Mouse (Mus musculus): ENCODE measurements around the gene Lenep. TPM values are rescaled to one million over a fixed set of nuclear protein-coding genes. Genes with fewer than 3 reads are reported as not detected.

Gene Lenep
- total RNA-seq, 2 experiments from 2014 or later: not detected

DNA sequence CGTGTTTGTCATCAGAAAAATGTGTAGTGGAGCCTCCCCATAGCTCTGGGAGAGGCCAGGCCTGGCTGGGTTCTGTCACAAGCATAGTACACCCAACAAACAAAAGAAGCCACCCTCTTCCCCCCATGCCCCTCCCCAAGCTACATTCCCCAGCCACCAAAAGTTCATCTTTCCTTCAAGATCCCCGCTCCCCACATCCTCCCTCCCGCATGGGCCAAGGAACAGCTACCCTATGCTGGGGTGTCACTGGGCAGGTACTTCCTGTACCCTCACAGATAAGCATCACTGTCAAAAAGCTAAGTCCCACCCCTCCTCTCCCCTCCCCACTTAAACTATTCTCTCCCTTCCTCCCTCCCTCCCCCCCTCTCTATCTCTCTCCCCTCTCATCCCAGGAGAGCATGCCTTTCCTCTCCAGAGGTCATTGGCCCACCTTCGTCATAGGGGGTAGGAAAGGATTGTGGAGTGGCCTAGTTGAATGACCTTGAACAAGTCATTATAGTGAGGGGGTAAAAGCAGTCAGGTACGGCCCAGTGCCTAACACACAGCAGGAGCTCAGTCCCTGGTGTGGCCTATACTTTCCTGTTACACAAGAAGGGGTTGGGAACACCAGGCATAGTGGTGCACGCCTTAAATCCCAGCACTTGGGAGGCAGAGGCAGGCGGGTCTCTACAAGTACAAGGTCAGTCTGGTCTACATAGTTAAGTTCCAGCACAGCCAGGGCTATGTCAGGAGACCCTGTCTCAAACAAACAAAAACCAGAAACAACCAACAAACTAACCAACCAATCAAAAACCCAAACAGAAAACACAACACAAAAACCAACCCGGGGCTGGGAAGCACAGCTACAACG, 20.3 kb downstream of the Lenep start:
- no peak for DNase-seq (ENCODE audit: extremely low spot score in 1 of 2, low spot score in 2 of 2)

DNA sequence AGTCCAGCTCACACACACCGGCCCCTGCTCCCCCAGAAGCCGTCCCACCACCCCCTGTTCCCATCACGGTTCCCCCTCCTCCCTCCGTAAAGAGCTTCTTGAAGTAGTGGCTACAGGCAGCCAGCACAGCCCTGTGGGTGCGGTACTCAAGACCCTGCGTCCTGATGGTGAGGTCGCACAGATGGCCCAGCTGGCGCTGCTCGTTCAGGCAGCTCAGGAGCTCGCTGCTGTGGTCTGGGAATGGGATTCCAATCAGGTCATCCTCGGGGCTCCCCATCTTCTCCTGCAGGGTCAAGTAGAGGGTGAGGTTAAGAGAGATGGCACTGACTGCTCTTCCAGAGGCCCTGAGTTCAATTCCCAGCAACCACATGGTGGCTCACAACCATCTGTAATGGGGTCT, 21.4 kb downstream of the Lenep start:
- DNase-seq (ENCODE audit: extremely low spot score in 1 of 2, low spot score in 2 of 2): no peak
- intact Hi-C loops (cut with DNase I): no loop called here

More for the DNA sequence above, 20.3 kb downstream of the Lenep start:
- intact Hi-C loops (cut with DNase I): no loop called here

DNA sequence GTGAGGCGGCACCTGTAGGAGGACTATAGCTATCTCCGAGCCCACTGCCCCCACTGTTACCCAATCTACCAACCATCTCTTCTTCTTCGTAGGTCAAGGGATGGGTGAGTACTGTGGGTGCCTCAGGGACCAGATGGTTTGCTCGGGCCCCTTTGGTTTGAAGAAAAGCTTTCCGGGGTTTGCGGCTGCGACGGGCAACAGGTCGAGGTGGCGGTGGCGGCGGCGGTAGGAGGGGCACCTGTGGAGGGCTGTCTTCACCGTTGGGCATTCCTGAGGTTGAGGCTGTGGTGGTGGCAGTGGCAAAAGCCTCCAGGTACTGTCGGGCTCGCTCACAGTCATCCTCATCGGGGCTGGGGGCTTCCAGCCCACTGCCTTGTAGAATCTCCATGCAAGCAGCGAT, 21.9 kb downstream of the Lenep start:
- intact Hi-C loops (cut with DNase I): no loop called here
- no peak for DNase-seq (ENCODE audit: extremely low spot score in 1 of 2, low spot score in 2 of 2)

DNA sequence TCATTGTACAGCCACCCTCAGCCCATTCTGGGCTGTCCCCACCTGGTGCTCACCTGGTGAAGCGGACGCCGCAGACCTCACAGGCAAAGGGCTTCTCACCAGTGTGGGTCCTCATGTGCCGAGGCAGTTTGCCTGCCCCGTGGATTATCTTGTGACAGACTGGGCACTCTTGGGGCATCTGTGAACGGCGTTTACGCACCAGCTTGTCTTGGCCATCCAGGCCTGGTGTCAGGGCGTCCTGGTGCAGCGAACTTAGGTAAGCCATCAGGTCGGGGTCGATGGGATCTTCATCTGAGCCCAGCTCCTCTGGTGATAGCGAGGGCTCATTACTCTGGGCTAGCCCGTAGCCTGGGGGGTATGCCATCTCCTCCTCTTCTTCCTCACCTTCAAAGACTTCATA, 22.3 kb downstream of the Lenep start:
- intact Hi-C loops (cut with DNase I): no loop called here
- DNase-seq (ENCODE audit: extremely low spot score in 1 of 2, low spot score in 2 of 2): no peak

DNA sequence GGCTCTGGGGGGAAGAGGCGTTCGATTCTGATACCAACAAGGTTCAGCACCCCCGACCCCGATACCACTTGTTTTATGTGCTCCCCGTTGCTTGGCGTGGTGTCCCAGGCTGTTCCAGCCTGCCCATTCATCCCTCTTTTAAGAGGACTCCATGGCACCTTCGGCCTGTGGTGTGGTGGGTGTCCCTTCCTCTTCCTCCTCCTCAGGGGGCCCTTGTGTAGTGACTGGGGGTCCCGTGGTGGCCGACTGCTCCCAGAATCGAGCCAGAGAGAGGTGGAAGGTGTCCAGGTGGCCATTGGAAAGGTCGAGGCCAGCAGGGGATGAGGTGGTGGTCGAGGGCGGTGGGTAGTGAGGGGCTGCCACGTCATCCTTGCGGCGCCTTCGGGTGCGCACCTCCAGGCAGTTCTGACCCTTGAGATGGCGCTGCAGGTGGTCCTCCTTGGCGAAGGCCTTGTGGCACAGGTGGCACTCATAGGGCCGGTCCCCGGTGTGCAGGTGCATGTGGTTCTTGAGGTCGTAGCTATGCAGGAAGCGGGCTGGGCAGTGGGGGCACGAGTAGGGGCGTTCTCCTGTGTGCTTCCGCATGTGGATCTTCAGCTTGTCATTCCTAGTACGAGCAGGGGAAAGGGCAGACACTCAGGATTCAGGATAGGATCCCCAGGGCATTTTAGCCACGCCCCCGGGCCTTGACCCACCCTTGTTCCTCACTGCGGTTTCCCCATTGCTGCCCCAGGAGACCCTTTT, 23.0 kb downstream of the Lenep start:
- intact Hi-C loops (cut with DNase I): no loop called here
- peak in 1 of 2 experiments; percentile 41 for DNase-seq (ENCODE audit: extremely low spot score in 1 of 2, low spot score in 2 of 2)

DNA sequence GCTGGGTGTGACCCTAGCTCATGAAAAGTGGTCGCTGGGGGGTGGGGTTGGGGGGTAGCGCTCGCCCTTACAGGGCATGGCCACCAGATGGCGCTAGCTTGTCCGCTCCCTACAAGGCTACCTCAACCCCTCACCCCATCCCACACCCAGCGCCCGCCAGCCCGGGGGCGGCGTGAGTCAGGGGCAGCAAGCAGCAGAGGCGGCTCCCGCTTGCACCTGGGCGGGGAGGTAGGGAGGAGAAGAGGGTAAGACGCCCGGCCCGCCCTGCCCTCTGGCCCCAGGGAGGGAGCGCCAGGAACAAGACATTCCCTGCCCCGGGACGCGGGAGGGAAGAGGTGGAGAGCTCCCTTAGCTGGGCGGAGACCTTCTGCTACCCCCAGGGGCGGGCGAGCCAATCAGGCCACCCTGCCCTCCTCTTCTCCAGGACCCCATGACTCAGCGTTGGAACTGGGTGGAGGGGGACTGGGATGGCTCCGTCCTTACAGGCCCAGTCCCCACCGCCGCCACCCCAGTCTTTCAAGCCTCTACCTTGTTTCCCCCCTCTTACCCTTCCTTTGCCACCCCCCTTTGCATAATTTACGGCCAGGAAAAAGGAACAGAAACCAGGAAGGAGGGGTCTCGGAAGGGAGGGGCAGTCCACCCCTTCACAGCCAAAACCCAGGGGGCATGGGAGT, 24.1 kb downstream of the Lenep start:
- peak in 1 of 2 experiments; percentile 88 for DNase-seq (ENCODE audit: extremely low spot score in 1 of 2, low spot score in 2 of 2)
- intact Hi-C loops (cut with DNase I): no loop called here

DNA sequence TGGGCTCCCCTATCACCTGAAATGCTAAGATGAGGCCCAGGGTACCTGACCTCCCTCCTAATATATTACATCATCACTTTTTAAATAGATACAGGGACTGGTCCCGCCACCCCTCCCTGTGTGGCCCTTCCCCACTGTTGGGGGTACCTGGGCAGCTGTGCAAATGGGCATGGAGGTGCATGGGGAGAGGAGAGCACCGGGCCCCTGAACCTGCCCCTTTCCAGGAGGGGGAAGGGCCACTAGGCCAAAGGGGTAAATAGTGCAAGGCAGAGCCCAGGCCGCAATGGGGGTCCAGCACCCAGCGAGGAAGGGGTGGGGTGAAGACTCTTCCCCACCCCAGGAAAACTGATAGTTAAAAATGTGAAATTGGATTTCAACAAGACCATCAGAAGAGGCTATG, 24.8 kb downstream of the Lenep start:
- DNase-seq (ENCODE audit: extremely low spot score in 1 of 2, low spot score in 2 of 2): no peak
- intact Hi-C loops (cut with DNase I): no loop called here

DNA sequence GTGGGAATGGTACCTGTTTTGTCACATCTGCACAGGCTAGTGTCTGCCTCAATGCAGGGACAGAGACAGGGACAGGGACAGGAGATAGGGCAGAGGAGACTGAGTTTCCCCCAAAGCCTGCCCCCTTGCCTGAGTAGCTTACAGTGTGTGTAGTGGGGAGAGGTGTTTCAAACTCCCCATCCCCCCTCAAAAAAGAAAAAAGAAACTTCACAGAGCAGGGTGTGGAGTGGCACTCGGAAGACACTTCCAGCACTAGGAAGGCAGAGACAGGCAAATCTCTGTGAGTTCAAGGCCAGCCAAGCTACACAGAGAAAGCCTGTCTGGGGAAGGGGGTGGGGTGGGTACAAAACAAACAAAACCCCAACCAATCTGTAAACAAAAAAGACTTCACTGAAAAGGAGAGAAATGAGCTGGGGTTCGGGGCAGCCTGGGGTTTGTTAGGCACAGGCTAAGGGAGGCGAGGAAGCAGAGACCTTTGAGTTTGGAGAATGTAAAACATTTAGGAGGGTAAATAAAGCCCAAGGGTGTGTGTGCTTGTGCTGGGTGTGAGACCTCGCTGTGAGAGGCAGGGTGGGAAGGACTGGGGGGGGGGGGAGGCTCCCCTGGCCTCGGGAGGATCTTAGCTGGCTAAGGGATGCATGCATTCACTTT, 28.9 kb downstream of the Lenep start:
- DNase-seq (ENCODE audit: extremely low spot score in 1 of 2, low spot score in 2 of 2): no peak
- intact Hi-C loops (cut with DNase I): no loop called here

DNA sequence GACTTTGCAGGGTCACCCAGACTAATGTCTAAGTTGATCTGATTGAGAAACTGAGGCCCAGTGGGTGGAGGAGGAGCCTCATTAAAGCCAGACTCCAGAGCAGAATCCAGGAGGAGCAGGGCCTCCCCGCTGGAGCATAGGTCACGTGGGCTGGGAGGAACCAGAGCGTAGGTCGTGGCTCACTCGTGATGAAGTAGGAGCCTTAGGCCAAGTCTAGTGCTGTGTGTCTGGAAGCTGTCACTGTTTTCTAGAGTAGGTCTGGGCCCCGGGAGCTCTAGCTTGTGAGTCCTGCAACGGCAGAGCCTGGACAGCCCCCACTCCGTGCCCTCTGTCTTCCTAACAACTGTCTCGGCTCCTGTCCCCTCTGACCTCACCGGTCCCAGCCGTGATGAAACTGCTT, 35.3 kb downstream of the Lenep start:
- intact Hi-C loops (cut with DNase I): no loop called here
- DNase-seq (ENCODE audit: extremely low spot score in 1 of 2, low spot score in 2 of 2): no peak

DNA sequence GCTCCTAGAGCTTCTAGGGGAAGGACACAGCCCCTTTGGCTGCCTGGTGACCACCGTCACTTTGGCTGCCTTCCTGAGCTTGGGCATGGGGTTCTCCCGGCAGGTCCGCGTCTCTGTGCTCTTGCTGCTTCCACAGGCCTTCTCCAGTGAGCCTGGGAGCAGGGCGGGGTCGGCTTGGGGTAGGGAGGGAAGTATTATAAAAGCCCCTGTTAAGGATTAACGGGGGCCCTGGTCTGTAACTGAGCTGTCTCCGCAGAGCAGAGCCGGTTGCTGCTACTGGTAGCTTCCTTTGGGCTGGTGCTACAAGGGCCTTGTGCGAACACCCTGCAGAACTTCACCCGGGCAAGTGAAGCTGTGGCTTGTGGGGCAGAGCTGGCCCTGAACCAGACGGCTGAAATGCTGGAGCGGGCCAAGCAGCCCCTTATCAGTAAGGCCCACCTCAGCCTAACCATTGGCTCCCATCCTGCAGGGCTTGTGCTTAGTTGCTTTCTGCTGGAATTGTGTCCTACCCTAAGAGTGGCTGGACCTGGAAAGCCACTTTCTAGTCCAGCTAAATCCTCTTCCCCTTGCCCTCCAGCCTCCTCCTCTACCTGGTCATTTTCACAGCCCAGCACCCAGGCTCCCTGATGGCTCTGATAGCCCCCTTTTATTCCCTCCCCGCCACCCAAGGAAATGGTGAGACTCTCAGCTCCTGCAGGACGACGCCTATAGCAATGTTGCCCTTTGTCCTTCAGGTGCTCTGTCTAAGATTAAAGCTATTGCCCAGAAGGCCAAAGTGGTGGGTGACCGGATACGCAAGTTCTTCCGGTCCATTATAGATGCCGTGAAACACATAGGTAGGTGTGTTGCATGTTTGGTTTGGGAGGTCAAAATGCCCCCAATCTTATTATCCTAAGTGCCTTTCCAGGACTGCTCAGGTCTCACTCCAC, 36.8 kb downstream of the Lenep start:
- intact Hi-C loops (cut with DNase I): no loop called here
- no peak for DNase-seq (ENCODE audit: extremely low spot score in 1 of 2, low spot score in 2 of 2)

DNA sequence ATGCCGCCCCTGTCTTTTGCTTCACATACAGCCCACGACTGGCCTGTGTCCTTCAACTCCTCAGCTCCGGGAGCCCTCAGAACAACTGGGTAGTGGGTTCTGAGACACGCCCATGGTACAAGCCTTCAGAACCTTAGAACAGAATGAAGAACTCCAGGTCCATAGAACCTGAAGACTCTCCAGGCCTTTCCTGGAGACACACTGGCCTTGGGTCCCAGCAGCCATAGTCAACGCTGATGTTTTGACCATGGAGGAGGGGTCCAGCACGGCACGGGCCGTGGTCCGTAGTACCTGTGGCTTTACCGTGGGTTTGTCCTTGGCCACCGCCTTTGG, 37.5 kb downstream of the Lenep start, which contains the start of gene Dcst1:
Dcst1 (minus strand) TSS at position 101 of the 333 bp plus-strand sequence.
- DNase-seq (ENCODE audit: extremely low spot score in 1 of 2, low spot score in 2 of 2): no peak
- intact Hi-C loops (cut with DNase I): no loop called here

DNA sequence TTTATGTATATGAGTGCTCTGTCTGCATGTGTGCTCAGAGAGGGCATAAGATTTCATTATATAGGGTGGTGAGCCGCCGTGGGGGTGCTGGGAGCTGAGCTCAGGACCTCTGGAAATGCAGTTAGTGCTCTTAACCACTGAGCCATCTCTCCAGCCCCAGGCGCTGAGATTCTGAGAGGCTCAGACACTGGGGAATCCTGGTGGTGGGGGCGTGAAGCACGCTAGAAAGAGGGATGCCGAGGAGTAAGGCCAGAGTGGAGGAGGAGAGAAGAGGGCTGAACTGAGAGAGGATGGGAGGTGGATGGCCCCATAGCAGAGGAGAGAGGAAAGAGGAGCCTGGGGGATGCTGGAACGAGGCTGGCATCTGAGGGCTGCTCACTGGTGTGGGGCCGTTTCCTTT, 38.0 kb downstream of the Lenep start:
- intact Hi-C loops (cut with DNase I): no loop called here
- DNase-seq (ENCODE audit: extremely low spot score in 1 of 2, low spot score in 2 of 2): no peak

DNA sequence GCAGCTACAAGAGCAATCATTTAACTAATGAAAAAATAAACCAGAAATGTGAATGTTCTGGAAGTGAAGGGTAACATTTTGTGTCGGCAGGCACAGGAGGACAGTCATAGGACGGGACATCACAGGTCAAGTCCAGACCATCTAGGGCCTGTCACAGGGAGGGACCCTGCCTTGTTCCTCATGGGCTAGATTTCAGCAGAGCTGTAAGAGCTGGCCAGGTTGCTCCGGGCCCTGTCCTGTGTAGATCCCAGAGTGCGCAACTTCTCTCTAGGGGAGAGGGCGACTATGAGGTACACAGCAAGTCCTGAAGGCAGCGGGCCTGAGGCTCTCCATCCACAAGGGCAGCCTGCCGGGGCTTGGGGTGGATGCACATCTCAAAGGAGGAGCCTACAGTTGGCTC, 40.9 kb downstream of the Lenep start, which contains the start of gene Dcst2:
Dcst2 (plus strand) TSS at position 301 of the 400 bp plus-strand sequence.
- intact Hi-C loops (cut with DNase I): no loop called here

DNA sequence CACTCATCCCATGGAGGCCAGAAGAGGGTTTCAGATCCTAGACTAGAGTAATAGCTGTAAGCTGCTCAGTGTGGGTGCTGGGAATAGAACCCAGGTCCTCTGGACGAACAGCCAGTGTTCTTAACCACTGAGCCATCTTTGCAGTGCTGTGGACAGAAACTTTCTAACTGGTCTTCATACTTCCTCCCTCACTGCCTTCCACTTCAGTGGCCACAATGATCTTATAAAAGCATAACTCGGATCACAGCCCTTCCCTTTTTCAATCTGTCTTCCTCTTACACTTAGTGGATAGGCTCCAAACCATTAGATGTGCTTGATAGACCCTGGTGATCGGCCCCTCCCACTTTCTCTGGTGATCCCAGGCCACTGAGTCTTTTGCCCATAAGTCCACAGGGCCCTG, 42.4 kb downstream of the Lenep start:
- intact Hi-C loops (cut with DNase I): no loop called here
- DNase-seq (ENCODE audit: extremely low spot score in 1 of 2, low spot score in 2 of 2): no peak

More for the DNA sequence above, 40.9 kb downstream of the Lenep start, which contains the start of gene Dcst2:
- no peak for DNase-seq (ENCODE audit: extremely low spot score in 1 of 2, low spot score in 2 of 2)

DNA sequence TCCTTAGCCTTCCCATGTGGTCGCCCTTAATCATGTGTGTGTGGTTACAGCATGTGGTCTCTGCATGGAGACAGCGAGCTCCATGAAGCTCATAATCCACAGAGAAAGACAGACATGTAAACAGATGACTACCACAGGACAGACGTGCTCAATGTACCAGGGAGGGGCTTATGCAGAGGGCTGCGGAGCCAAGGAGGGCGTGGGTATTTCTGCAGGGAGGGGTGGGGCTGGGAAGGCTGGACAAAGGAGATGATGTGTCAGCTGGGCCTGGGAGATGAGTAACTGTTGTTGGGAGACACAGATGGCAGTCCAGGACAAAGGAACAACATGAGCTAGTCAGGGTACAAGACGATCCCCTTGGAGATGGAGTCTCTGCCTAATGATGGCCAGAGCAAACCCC, 43.0 kb downstream of the Lenep start:
- intact Hi-C loops (cut with DNase I): no loop called here
- no peak for DNase-seq (ENCODE audit: extremely low spot score in 1 of 2, low spot score in 2 of 2)

DNA sequence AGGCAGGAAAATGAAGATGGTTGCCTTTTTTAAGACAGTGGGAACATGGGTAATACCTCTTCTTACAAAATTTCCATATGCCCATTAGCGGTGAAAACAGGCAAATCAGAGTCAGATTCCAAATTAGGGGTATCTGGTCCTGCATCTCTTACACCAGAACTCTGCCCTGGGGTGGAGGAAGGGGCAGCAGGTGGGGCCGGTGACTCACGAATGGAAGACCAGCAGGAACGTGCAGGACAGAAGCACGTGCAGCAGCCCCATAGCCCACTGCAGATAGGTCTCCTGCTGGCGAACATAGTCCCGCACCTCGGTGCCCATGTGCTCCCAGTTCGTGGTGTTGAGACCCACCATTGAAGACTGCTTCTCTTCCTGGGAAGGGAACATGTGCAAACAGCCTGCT, 46.6 kb downstream of the Lenep start:
- DNase-seq (ENCODE audit: extremely low spot score in 1 of 2, low spot score in 2 of 2): no peak
- intact Hi-C loops (cut with DNase I): no loop called here

DNA sequence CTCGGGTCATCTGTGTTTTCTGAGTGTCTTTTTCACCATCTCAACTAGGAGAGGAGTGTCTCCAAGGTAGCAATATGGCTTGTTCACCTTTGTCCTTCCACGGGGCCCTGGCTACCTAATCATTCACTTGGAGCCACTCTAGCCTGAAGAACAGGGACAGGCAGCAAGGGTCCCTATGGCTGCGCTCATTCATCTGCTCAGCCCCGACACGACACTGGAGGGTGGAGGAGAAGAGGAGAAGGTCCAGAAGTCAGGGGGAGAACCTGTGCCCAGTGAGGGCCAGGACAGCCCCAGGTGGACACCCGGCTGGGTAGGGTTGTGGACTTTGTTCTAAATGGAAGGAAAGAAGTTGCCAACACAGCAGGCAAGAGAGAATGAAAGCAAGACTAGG, 47.1 kb downstream of the Lenep start:
- no peak for DNase-seq (ENCODE audit: extremely low spot score in 1 of 2, low spot score in 2 of 2)
- intact Hi-C loops (cut with DNase I): no loop called here
